Mouse (Mus musculus) liver, embryonic 11.5 days (tissue): ENCODE results near the gene A930004D18Rik. TPM values are rescaled to one million over a fixed set of nuclear protein-coding genes. Genes with fewer than 3 reads are reported as not detected.
A peak's percentile ranks its signal among the peaks of the same experiment; 100 is the strongest.

Experiments used
- ATAC-seq: fragments of 200-750 bp; cut with Nextera tagmentation; replicated peaks from 2 replicates; pipeline ENCODE4 v1.8.0; 2017; ENCODE audit warnings: moderate number of reproducible peaks, mild to moderate bottlenecking, moderate TSS enrichment, moderate library complexity; ENCODE audit not compliant: low FRiP score
- DNase-seq: peaks from one replicate; pipeline ENCODE4 v3.0.0-alpha.2; 2017; ENCODE audit warnings: low spot score
- H3K27ac ChIP-seq: fragments of 300-500 bp; sonication (generic); 2 replicates; pipeline ENCODE4 v1.5.1; 2014; ENCODE audit warnings: mild to moderate bottlenecking, low read depth, low read length, control low read depth
- H3K27me3 ChIP-seq: fragments of 300-500 bp; sonication (generic); replicated peaks from 2 replicates; pipeline ENCODE4 v1.6.1; 2014; ENCODE audit warnings: low read length, mixed read lengths; ENCODE audit not compliant: control insufficient read depth, insufficient read depth
- H3K36me3 ChIP-seq: fragments of 300-500 bp; sonication (generic); 2 replicates; pipeline ENCODE4 v1.6.1; 2014; ENCODE audit warnings: mild to moderate bottlenecking, low read length, moderate library complexity, mixed read lengths; ENCODE audit not compliant: control insufficient read depth, insufficient read depth
- H3K4me1 ChIP-seq: fragments of 300-500 bp; sonication (generic); replicated peaks from 2 replicates; pipeline ENCODE4 v1.6.1; 2014; ENCODE audit warnings: low read length, mixed read lengths; ENCODE audit not compliant: control insufficient read depth, insufficient read depth
- H3K4me2 ChIP-seq: fragments of 300-500 bp; sonication (generic); 2 replicates; pipeline ENCODE4 v1.6.1; 2014; ENCODE audit warnings: mild to moderate bottlenecking, control low read depth, moderate library complexity
- H3K4me3 ChIP-seq: fragments of 300-500 bp; sonication (generic); 2 replicates; pipeline ENCODE4 v1.5.1; 2014; ENCODE audit warnings: low read depth, low read length, control low read depth
- H3K9ac ChIP-seq: fragments of 300-500 bp; sonication (generic); 2 replicates; pipeline ENCODE4 v1.6.1; 2014; ENCODE audit warnings: low read depth, low read length, control low read depth
- H3K9me3 ChIP-seq: fragments of 300-500 bp; sonication (generic); 2 replicates; pipeline ENCODE4 v1.6.1; 2016; ENCODE audit warnings: low read length, inconsistent platforms, mixed read lengths; ENCODE audit not compliant: control insufficient read depth
- WGBS: fragments of 180-500 bp; shearing (Covaris S2); extraction: QIAGEN DNeasy Blood & Tissue Kit; methylation state at CpG from one replicate; pipeline ENCODE4 v1.1.7; 2014; 5-methylcytosine and 5-hydroxymethylcytosine counted together
- polyA plus RNA-seq: library from polyadenylated mRNA; unstranded; fragments of >200 nt; fragmentation: Nextera tagmentation; extraction: Ambion mirVana; gene quantifications from 2 replicates; pipeline ENCODE4 v1.2.1, GENCODE M21; 2014

A930004D18Rik gene
- polyA plus RNA-seq, 1 experiment from 2014 or later: 3.9 TPM

DNA sequence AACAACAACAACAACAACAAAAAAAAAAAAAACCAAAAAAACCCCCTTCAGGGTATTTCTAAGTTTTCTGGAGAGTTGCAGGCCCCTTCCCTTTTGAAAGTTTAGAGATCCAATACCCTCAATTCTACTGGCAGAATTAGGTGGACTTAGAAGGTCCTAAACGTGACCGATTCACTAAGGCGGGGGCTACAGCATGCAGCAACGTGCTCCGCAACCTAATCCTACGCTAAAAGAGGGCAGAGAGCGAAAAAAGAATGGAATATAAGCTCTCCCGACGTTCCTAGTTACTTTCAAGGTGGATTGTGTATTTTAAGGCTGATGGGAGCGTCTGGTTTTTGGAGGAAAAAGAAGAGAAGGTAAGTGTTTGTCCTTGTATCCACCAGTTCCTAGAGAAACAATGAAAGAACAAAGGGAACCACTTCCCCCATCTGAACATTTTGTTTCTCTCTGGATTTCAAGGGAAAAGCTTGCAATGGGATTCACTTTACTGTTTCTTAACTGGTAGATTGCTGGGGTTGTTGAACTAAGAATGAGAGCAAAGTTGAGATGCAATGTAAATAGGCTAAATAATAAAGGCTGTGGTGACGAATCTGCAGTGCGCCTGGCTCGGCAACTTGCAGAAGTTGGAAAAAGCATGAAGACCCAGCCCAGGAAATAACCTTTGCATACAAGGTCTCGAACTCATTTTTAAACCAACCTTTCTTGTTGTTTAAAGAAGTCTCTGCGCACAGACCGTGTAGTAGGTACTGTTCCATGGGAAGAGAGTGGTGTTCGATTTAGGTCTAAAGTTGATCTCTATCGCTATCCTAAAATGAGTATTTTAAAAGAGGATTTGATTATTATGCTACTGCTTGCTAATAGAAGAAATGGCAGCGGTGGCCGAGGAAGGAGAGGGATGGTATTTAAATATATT lies 17.7 kb upstream of the A930004D18Rik start, which contains the start of gene Mllt10:
Gene Mllt10 (plus strand): TSS at position 222 of the 913 bp plus-strand sequence.
- WGBS: 3% methylated on average over 20 of the region's 20 CpGs
- H3K9ac ChIP-seq: peak within 1 kb of the TSS; percentile 85
- DNase-seq: no peak
- no peaks in the 10 kb centered on the region for H3K36me3 ChIP-seq
- H3K4me1 ChIP-seq: peaks cover 5% of the 10 kb centered on the region; the same call in 1 of the 2 replicates
- peak within 1 kb of the TSS; percentile 87 for H3K4me2 ChIP-seq
- H3K4me3 ChIP-seq: peak within 1 kb of the TSS; percentile 60
- H3K27ac ChIP-seq: peak within 1 kb of the TSS; percentile 100
- H3K9me3 ChIP-seq: no peaks in the 10 kb centered on the region
- H3K27me3 ChIP-seq: 0 out of 2 replicates have a peak, but pooled peaks cover 3% of the 10 kb centered on the region
- no peak for ATAC-seq

GRCm38 (mm10) chr2:18053951-18054530 lies 16.5 kb upstream of the A930004D18Rik start:
- Histone ChIP-seq H3K4me1 (peaks cover 7% of the 10 kb centered on the region; the same call in 1 of the 2 replicates), H3K4me3 (no peak overlapping the region), H3K9me3 (no peaks in the 10 kb centered on the region), H3K36me3 (no peaks in the 10 kb centered on the region), H3K4me2 (peak overlapping the region; percentile 87), H3K9ac (no peak overlapping the region), H3K27ac (no peak overlapping the region; the same call in 1 of the 2 replicates), H3K27me3 (peaks cover 8% of the 10 kb centered on the region; the same call in 1 of the 2 replicates)
- no peak for ATAC-seq
- DNase-seq: no peak
- 36% methylated on average over 2 of the region's 2 CpGs for WGBS

DNA sequence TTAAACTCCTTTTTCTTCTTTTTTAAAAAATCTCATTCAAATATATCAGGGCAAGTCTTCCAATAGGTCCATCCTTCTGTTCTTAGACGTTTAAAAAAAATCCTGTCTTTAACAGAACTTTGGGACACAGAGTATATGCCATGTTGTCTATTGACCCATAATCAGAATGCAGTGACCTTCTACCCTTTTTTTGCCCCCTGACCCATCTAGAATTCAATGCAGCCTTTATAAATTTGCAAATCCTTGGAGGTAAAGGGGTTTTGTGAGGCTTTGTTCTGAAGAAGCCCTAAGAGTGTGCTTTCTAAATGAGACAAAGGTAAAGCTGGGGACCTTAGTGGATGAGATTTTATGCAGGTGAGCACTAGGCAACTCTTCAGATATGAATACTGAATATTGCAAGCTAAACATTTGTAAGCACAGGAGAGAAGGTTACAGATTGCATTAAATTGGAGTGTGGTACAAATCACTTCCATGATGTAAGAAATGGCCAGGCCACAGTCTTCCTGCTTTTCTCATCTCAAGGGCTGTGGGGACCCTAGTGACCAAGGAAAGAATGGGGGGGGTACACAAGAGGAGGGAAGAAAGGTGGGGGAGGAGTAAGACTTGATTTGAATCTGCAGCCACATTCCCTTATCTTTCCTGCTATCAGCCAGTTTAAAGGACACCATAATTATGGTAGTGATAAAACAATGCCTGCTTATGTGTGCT lies 15.9 kb upstream of the A930004D18Rik start:
- DNase-seq (no peak), ATAC-seq (no peak)
- H3K27me3 ChIP-seq: peaks cover 8% of the 10 kb centered on the region; the same call in 1 of the 2 replicates
- H3K4me2 ChIP-seq: no peak overlapping the region
- no peak overlapping the region for H3K9ac ChIP-seq
- no peak overlapping the region; the same call in 1 of the 2 replicates for H3K27ac ChIP-seq
- no peak overlapping the region for H3K4me3 ChIP-seq
- 50% methylated on average over 1 of the region's 1 CpGs for WGBS
- peaks cover 6% of the 10 kb centered on the region; the same call in 1 of the 2 replicates for H3K4me1 ChIP-seq
- no peaks in the 10 kb centered on the region for H3K36me3 ChIP-seq
- no peaks in the 10 kb centered on the region for H3K9me3 ChIP-seq

DNA sequence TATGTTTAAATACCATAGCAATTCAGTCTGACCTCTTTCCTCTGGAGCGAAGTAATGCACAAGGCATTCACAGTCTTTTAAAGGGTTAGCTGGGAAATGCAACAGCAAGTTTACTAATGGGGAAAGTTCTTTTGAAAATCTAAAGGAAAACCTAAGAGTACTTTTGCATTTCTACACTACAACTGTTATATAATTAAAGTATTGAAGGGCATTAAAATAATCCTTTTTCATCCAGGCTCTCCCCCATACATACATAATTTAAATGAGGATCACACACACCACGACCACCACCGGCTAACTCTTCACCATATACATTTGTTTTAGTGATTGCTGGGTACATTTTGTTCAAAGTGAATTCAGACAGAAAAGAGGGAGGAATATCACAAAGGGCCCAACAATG lies 15.0 kb upstream of the A930004D18Rik start:
- Histone ChIP-seq H3K4me1 (peaks cover 6% of the 10 kb centered on the region; the same call in 1 of the 2 replicates), H3K27me3 (peaks cover 8% of the 10 kb centered on the region; the same call in 1 of the 2 replicates), H3K9ac (no peak overlapping the region), H3K36me3 (no peaks in the 10 kb centered on the region), H3K27ac (no peak overlapping the region), H3K4me2 (no peak overlapping the region), H3K4me3 (no peak overlapping the region), H3K9me3 (no peaks in the 10 kb centered on the region)
- WGBS: 66% methylated on average over 3 of the region's 3 CpGs
- no peak for DNase-seq
- ATAC-seq: no peak

- 66% methylated on average over 3 of the region's 3 CpGs for WGBS
- no peak for ATAC-seq
- Histone ChIP-seq H3K9me3 (no peaks in the 10 kb centered on the region), H3K4me1 (peaks cover 6% of the 10 kb centered on the region; the same call in 1 of the 2 replicates), H3K4me2 (no peak overlapping the region; the same call in 1 of the 2 replicates), H3K27ac (no peak overlapping the region), H3K27me3 (peaks cover 10% of the 10 kb centered on the region; the same call in 1 of the 2 replicates), H3K36me3 (no peaks in the 10 kb centered on the region), H3K4me3 (no peak overlapping the region), H3K9ac (no peak overlapping the region)
- DNase-seq: no peak
These were observed 14.3 kb upstream of the A930004D18Rik start for GRCm38 (mm10) chr2:18051831-18052170.

DNA sequence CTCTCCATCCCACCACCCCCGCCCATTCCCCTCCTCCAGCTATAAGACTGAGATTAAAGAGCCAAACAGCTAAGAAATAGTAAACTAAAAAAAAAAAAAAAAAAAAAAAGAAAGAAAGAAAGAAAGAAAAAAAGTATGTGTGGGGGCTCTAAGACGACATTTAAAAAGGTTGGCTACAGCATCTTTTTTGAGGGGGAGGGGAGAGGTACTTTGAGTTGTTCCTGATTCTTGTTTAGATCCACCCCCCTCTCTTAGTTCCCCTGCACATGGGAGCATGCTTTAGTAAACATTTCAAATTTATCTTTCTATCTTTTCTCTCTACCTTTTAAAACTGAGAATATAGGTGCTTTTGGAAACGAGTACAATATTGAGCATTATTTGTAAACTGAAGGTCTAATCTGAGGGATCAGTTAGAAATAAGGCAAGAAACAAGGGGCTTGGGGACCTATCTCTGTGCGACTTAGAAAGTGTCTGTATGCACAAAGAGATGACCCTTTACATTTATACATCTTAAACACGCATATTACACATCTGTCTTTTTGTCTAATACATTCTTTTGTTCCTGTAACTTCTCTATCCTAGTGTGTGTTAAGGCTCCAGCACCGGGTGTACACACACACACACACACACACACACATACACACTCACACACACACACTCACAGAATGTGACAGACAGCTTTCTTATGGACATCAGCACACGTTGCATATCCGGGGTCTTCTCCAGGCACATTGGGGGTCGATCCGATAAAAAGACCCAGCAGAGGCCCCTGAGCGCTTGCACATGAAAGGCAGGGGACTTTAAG lies 13.7 kb upstream of the A930004D18Rik start:
- Histone ChIP-seq H3K9ac (no peak overlapping the region), H3K4me1 (peaks cover 6% of the 10 kb centered on the region; the same call in 1 of the 2 replicates), H3K4me2 (peak overlapping the region; percentile 96), H3K9me3 (no peaks in the 10 kb centered on the region), H3K27me3 (peaks cover 14% of the 10 kb centered on the region), H3K27ac (no peak overlapping the region), H3K4me3 (no peak overlapping the region), H3K36me3 (no peaks in the 10 kb centered on the region)
- DNase-seq (no peak), ATAC-seq (no peak)
- 36% methylated on average over 11 of the region's 11 CpGs for WGBS

GRCm38 (mm10) chr2:18050541-18050985 lies 13.0 kb upstream of the A930004D18Rik start:
- Histone ChIP-seq H3K4me1 (peaks cover 6% of the 10 kb centered on the region), H3K9ac (0 out of 2 replicates have a peak overlapping the region, but pooled peaks have one; percentile 6), H3K4me2 (peak overlapping the region; percentile 96), H3K4me3 (peak overlapping the region; percentile 23; the same call in 1 of the 2 replicates), H3K9me3 (no peaks in the 10 kb centered on the region), H3K27me3 (peaks cover 20% of the 10 kb centered on the region), H3K36me3 (no peaks in the 10 kb centered on the region), H3K27ac (no peak overlapping the region)
- DNase-seq: no peak
- ATAC-seq: no peak
- 15% methylated on average over 10 of the region's 10 CpGs for WGBS
